Mouse (Mus musculus): ENCODE measurements around the gene Bcas3.

Gene Bcas3

GRCm38 (mm10) chr11:85615421-85615820, 262.5 kb downstream of the Bcas3 start:
- no peak for DNase-seq (ENCODE audit: low spot score in 2 of 2)

- no peak for DNase-seq (ENCODE audit: low spot score in 2 of 2)
These were observed 268.5 kb downstream of the Bcas3 start for GRCm38 (mm10) chr11:85621486-85621885.

- no peak for DNase-seq (ENCODE audit: low spot score in 2 of 2)
These were observed 269.0 kb downstream of the Bcas3 start for GRCm38 (mm10) chr11:85621994-85622393.

GRCm38 (mm10) chr11:85625206-85625605, 272.2 kb downstream of the Bcas3 start:
- no peak for DNase-seq (ENCODE audit: low spot score in 2 of 2)

- DNase-seq (ENCODE audit: low spot score in 2 of 2): no peak
These were observed 273.9 kb downstream of the Bcas3 start for GRCm38 (mm10) chr11:85626846-85627245.

GRCm38 (mm10) chr11:85627405-85627804, 274.4 kb downstream of the Bcas3 start:
- no peak for DNase-seq (ENCODE audit: low spot score in 2 of 2)

GRCm38 (mm10) chr11:85628303-85629063, 275.5 kb downstream of the Bcas3 start:
- DNase-seq (ENCODE audit: low spot score in 2 of 2): no peak

GRCm38 (mm10) chr11:85632568-85632981, 279.6 kb downstream of the Bcas3 start:
- no peak for DNase-seq (ENCODE audit: low spot score in 2 of 2)

GRCm38 (mm10) chr11:85638696-85639495, 285.9 kb downstream of the Bcas3 start:
- DNase-seq (ENCODE audit: low spot score in 2 of 2): no peak

GRCm38 (mm10) chr11:85640659-85641058, 287.7 kb downstream of the Bcas3 start:
- DNase-seq (ENCODE audit: low spot score in 2 of 2): no peak

GRCm38 (mm10) chr11:85641486-85641885, 288.5 kb downstream of the Bcas3 start:
- DNase-seq (ENCODE audit: low spot score in 2 of 2): no peak

- DNase-seq (ENCODE audit: low spot score in 2 of 2): no peak
These were observed 289.6 kb downstream of the Bcas3 start for GRCm38 (mm10) chr11:85642591-85642990.

- DNase-seq (ENCODE audit: low spot score in 2 of 2): no peak
These were observed 290.1 kb downstream of the Bcas3 start for GRCm38 (mm10) chr11:85643025-85643424.

GRCm38 (mm10) chr11:85643479-85644000, 290.6 kb downstream of the Bcas3 start:
- DNase-seq (ENCODE audit: low spot score in 2 of 2): no peak

GRCm38 (mm10) chr11:85644027-85644747, 291.2 kb downstream of the Bcas3 start:
- no peak for DNase-seq (ENCODE audit: low spot score in 2 of 2)

- DNase-seq (ENCODE audit: low spot score in 2 of 2): peak; percentile 5 to 10
These were observed 291.7 kb downstream of the Bcas3 start for GRCm38 (mm10) chr11:85644748-85645060.

- no peak for DNase-seq (ENCODE audit: low spot score in 2 of 2)
These were observed 292.3 kb downstream of the Bcas3 start for GRCm38 (mm10) chr11:85645152-85645835.

- no peak for DNase-seq (ENCODE audit: low spot score in 2 of 2)
These were observed 295.9 kb downstream of the Bcas3 start for GRCm38 (mm10) chr11:85648893-85649292.

- DNase-seq (ENCODE audit: low spot score in 2 of 2): no peak
These were observed 296.4 kb downstream of the Bcas3 start for GRCm38 (mm10) chr11:85649373-85649772.

GRCm38 (mm10) chr11:85657471-85657870, 304.5 kb downstream of the Bcas3 start:
- DNase-seq (ENCODE audit: low spot score in 2 of 2): no peak

GRCm38 (mm10) chr11:85660304-85660703, 307.3 kb downstream of the Bcas3 start:
- no peak for DNase-seq (ENCODE audit: low spot score in 2 of 2)

- no peak for DNase-seq (ENCODE audit: low spot score in 2 of 2)
These were observed 314.2 kb downstream of the Bcas3 start for GRCm38 (mm10) chr11:85667176-85667575.

Data from spleen, postnatal 36 days (tissue).